Mouse (Mus musculus) thymus, postnatal 4 days (tissue): ENCODE data around the gene Yaf2.
"Not testable (repeated sequence)": the region's sequence is repeated elsewhere in the genome, so short reads cannot be mapped to it uniquely, and the experiment has no call there.

Source experiments
- DNase-seq: peaks from one replicate; pipeline ENCODE4 v3.0.0; 2021

Gene Yaf2

DNA sequence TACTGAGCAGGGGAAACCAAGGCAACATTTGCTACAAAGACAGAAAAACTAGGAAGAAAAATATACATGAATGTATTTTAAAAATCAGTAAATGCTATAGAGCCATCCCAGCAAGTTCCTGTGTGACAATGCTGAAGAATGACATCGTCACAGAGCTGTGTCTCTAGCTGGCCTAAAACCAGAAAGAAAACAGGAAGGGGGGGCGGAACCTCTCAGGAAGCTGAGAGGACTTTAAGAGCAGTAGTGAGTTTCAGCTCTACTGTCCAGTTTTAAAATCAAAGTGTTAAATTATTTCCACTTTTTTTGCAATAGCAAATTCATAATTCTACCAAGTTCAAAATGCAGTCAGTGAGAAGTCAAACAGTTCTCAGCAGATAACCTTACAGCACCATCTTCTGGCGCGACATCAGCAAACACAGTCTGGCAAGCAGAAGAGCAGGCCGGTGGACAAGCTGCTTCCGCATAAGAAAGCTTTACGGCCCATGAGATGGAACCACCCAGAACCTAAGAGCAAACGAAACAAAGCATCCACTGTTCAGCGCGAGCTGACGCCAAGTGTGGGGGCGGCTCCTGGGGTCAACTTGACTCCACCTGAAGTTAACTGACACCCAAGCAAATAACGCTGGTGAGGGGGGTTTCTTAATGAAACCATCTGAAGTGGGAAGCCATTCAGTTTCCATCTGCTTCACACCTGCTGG lies 85.0 kb downstream of the Yaf2 start:
- DNase-seq: peak; percentile 29

GRCm38 (mm10) chr15:93243202-93243601 lies 93.5 kb downstream of the Yaf2 start:
- DNase-seq: no peak

DNA sequence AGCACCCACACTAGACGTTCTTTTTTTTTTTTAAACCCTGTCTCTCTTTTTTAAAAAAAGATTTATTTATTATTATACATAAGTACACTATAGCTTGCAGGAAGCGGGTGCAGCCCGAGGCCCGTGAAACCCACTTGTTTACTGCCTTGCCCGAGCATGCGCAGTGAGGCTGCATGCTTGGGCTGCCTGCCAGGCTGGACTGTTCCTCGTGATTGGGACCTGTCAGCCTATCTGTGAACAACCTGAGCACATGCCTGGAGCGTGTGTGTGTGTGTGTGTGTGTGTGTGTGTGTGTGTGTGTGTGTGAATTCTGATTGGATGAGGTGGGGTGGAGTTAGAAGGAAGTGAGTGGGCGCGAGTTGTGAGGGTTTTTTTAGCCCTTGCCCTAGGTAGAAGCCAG lies 100.3 kb downstream of the Yaf2 start:
- DNase-seq: not testable (repeated sequence)
